Mouse (Mus musculus): Measurements from ENCODE around the gene Tmem200b.

Tmem200b gene

DNA sequence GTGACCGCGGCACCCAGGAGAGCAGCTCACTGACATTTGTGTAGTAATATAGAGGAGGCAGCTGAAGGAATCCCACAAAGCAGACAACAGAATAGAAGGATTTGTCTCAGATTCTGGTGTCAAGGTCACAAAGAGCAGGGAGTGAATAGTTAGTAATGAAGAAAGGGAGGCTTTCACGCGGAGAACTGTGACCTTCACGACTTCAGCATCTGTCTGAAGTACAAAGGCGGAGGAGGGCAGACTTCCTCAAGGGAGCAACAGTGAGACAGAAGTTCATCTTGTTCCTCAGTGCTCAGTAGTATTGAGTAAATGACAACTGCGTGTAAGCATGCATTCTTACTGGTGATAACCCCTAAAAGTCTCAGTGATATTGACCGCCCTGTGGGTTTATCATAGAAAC lies 29.1 kb downstream of the Tmem200b start:
- no peaks in the 10 kb centered on the region for H3K9me3 ChIP-seq (ENCODE audit: low read length)
- H3K4me3 ChIP-seq (replicated peaks; ENCODE audit: low read length): no peak overlapping the region
- peaks cover 9% of the 10 kb centered on the region for H3K4me1 ChIP-seq (replicated peaks; ENCODE audit: low read depth, low read length)
- TF ChIP-seq CTCF (conservative IDR thresholded peaks at IDR 0.05; ENCODE audit: low read length): no peak
- no peak for TF ChIP-seq POU5F1 (IDR thresholded peaks at IDR 0.05; ENCODE audit: borderline replicate concordance, low read length)
- TF ChIP-seq NANOG (IDR thresholded peaks at IDR 0.05; ENCODE audit: borderline replicate concordance, low read length): no peak
- H3K27me3 ChIP-seq (ENCODE audit: insufficient read depth, low read length): 0 out of 2 replicates have a peak, but pooled peaks cover 2% of the 10 kb centered on the region
- no peaks in the 10 kb centered on the region for H3K36me3 ChIP-seq (ENCODE audit: insufficient read depth, low read length)

GRCm38 (mm10) chr4:131957161-131957560 lies 35.6 kb downstream of the Tmem200b start:
- Histone ChIP-seq H3K4me3 (replicated peaks; ENCODE audit: low read length) (no peak overlapping the region), H3K9me3 (ENCODE audit: low read length) (no peaks in the 10 kb centered on the region), H3K4me1 (replicated peaks; ENCODE audit: low read depth, low read length) (no peaks in the 10 kb centered on the region), H3K36me3 (ENCODE audit: insufficient read depth, low read length) (no peaks in the 10 kb centered on the region), H3K27me3 (ENCODE audit: insufficient read depth, low read length) (no peaks in the 10 kb centered on the region)
- no peak for TF ChIP-seq NANOG (IDR thresholded peaks at IDR 0.05; ENCODE audit: borderline replicate concordance, low read length)
- no peak for TF ChIP-seq POU5F1 (IDR thresholded peaks at IDR 0.05; ENCODE audit: borderline replicate concordance, low read length)
- TF ChIP-seq CTCF (conservative IDR thresholded peaks at IDR 0.05; ENCODE audit: low read length): no peak

- TF ChIP-seq CTCF (conservative IDR thresholded peaks at IDR 0.05; ENCODE audit: low read length): no peak
- TF ChIP-seq NANOG (IDR thresholded peaks at IDR 0.05; ENCODE audit: borderline replicate concordance, low read length): no peak
- no peak for TF ChIP-seq POU5F1 (IDR thresholded peaks at IDR 0.05; ENCODE audit: borderline replicate concordance, low read length)
- Histone ChIP-seq H3K27me3 (ENCODE audit: insufficient read depth, low read length) (no peaks in the 10 kb centered on the region), H3K9me3 (ENCODE audit: low read length) (no peaks in the 10 kb centered on the region), H3K4me3 (replicated peaks; ENCODE audit: low read length) (no peak overlapping the region), H3K4me1 (replicated peaks; ENCODE audit: low read depth, low read length) (no peaks in the 10 kb centered on the region), H3K36me3 (ENCODE audit: insufficient read depth, low read length) (peaks cover 10% of the 10 kb centered on the region; the same call in 1 of the 2 replicates)
Observed at GRCm38 (mm10) chr4:131968873-131969272, 47.3 kb downstream of the Tmem200b start.

GRCm38 (mm10) chr4:131970244-131970853 lies 48.8 kb downstream of the Tmem200b start:
- TF ChIP-seq NANOG (IDR thresholded peaks at IDR 0.05; ENCODE audit: borderline replicate concordance, low read length) (no peak), CTCF (conservative IDR thresholded peaks at IDR 0.05; ENCODE audit: low read length) (no peak), POU5F1 (IDR thresholded peaks at IDR 0.05; ENCODE audit: borderline replicate concordance, low read length) (no peak)
- peaks cover 16% of the 10 kb centered on the region for H3K36me3 ChIP-seq (ENCODE audit: insufficient read depth, low read length)
- H3K4me1 ChIP-seq (replicated peaks; ENCODE audit: low read depth, low read length): no peaks in the 10 kb centered on the region
- H3K4me3 ChIP-seq (replicated peaks; ENCODE audit: low read length): no peak overlapping the region
- no peaks in the 10 kb centered on the region for H3K27me3 ChIP-seq (ENCODE audit: insufficient read depth, low read length)
- no peaks in the 10 kb centered on the region for H3K9me3 ChIP-seq (ENCODE audit: low read length)

Data from E14TG2a.4 (cell line).